Mouse (Mus musculus): ENCODE results near the gene Cpeb2. TPM values are rescaled to one million over a fixed set of nuclear protein-coding genes. Genes with fewer than 3 reads are reported as not detected.

Cpeb2 gene
- 7.9 TPM for polyA plus RNA-seq (2017; shearing (Covaris generic))

GRCm38 (mm10) chr5:43232480-43233315 lies at the start of gene Cpeb2:
Cpeb2 (plus strand) TSS chr5:43233170.

